Mouse (Mus musculus) cerebellum, postnatal 25 days (tissue): Measurements from ENCODE around the gene Rgp1.
"Not testable (repeated sequence)": the region's sequence is repeated elsewhere in the genome, so short reads cannot be mapped to it uniquely, and the experiment has no call there.

Experiments used
- DNase-seq, 2 experiments: peaks; one replicate each; pipeline ENCODE4 v3.0.0; 2021; ENCODE audit warnings: mixed read lengths in 2 of 2

The Rgp1 gene

GRCm38 (mm10) chr4:43562769-43563600 is 15.5 kb upstream of the Rgp1 start:
- no peak for DNase-seq

GRCm38 (mm10) chr4:43563601-43563875 is 15.0 kb upstream of the Rgp1 start:
- no peak for DNase-seq

DNA sequence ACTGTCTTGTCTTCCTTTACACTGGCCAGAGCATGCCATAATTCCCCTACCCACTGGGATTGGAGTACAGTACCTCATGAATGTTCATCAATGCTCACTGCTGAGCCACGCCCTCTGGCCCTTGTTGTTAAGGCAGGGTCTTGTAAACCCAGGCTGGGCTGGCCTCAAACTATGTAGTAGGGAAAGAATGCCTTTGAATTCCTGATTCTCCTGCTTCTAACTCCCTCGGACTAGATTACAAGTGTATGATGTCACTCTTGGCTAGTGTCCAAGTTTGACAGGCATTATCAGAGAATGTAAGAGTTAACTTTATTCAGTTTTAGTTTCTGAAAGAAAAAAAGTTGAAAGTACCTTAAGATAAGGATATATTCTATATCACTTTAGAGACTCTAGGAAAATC is 14.3 kb upstream of the Rgp1 start:
- no peak for DNase-seq

- no peak for DNase-seq
These were observed 11.4 kb upstream of the Rgp1 start for GRCm38 (mm10) chr4:43567140-43567539.

DNA sequence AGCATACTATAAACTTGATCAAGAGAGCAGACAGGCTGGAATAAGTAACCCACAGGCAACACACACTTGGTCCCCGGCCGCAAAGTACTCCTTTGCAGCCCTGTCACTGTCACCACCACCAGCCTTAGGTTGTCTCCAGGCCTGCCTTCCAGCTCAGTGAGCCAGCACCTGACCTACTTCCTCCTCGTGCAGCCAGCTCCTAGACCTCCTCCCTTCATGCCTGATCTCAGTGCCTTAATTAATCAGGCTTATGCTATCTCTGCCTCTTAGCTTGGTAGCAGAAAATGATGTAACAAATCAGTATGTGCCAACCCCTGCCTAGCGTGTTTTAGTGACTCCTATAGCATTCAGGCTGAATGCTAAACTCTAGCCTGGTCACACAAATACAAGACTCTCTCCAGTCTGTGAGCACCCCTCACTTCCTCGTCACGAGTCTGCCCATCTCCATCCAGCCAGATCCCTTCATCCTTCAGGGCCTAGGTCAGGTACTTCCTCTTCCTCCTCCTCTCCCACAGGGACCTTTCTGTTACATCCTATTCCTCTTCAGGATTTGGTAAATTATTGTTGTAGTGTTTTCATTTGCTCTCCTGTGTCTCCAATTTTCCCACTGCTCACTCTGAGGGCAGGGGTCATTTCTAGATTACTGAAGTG is 7.0 kb upstream of the Rgp1 start:
- DNase-seq, result no peak

DNA sequence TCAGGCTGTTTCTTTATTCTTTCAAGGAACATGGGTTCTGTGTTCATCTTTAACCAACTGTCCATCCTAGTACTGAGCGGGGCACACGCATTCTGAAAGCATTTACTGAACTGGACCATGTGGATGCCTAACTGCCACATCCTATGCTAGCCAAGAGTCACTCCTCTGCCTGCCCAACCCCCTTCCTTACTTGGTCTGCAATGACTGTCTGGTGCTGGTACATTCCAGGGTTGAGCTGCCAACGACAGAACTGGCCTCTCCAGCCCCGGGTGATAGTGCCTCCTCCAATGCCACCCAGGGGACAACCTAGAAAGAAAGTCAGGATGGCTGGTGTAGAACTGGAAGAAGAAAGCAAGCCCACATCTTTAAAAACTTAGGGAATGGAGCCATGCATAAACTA is 5.0 kb upstream of the Rgp1 start:
- no peak for DNase-seq

DNA sequence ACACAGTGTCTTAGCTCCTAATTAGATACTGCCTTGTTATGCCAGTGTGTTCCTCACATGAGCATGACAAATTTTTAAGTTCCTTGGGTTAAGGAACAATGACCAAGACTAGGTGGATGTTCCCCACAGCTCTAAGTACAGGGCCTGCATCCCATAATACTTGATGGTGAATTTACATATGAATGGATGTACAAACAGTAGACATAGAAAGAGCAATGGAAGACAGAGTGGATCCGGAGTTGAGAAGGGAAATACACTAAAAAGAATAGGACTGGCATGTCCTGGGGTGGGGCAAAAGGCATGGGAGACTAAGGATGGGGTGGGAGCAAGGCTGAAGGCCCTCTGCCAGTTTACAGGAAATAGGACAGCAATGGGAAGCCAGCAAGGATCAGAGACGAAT is 3.2 kb upstream of the Rgp1 start:
- no peak for DNase-seq

- no peak for DNase-seq
These were observed 1.2 kb upstream of the Rgp1 start for GRCm38 (mm10) chr4:43577237-43577881.

DNA sequence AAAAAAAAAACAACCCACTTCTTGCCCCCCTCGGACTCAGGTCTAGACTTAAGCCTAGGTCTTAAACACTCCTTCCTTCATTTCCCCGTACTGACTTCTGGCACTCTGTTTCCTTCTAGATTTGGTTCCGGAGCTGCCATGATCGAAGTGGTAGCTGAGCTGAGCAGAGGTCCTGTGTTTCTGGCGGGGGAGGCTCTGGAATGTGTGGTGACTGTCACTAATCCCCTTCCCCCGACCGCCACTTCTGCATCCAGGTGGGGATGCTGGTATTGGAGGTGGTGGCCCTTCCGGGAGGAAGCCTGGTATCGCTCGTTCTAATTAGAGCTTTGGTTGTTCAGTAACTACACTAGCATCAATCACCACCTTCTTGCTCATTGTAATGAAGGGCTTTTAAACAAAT is 741 bp downstream of the Rgp1 start:
- DNase-seq, result no peak

GRCm38 (mm10) chr4:43579731-43580130 is 1.2 kb downstream of the Rgp1 start:
- DNase-seq, result no peak

GRCm38 (mm10) chr4:43580721-43581120 is 2.2 kb downstream of the Rgp1 start:
- DNase-seq, result no peak

DNA sequence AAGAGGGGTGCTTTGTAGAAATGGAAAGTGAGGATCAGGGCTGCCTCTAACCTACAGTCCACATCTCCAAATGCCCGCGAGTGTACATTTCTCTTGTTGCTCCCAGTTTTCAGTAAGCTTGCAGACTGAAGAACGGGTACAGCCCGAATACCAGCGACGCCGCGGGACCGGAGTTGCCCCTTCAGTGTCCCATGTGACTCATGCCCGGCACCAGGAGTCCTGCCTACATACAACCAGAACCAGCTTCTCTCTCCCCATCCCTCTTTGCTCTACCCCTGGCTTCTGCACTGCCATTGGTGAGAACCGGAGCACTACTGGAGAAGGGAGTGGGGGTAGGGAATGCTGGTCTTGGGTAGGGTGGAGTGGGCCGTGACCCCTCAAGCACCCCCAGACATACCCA is 2.9 kb downstream of the Rgp1 start:
- no peak for DNase-seq

DNA sequence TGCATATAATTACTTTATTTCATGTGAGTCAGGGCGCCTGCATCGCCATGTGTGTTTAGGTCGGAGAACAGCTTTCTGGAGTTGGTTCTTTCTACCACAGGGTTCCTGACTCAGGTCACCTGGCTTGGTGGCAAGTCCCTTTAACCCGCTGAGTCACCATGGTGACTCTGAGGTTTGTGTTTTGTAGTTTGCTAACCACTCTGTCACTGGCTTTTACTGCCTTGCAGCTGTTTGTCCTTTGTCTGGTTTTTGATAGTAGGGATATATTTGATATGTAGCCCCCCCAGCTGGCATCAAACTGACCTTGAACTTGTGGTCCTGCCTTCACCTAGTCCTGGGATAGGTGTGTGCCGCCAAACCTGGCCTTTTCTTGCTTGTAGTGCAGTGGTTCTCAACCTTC is 3.7 kb downstream of the Rgp1 start:
- DNase-seq, result no peak

DNA sequence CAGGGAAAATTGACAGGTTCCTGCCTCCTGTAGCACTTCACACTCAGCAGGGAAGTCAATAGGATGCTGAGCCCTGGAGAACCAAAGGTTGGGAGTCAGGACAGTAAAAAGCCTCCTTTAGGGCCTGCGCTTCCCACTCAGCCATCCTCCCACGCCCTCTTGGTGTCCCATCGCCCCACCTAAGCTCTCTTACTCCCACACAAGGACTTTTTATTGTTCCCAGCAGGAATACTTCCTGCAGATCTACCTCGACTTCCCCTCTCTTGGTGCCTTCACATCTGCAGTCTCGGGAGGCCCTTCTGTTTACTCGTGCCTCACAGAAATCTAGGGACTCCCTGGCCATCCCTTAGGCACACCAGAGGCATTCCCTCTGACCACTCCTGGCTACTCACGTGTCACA is 4.9 kb downstream of the Rgp1 start:
- no peak for DNase-seq

- DNase-seq, result no peak
These were observed 6.2 kb downstream of the Rgp1 start, which contains the start of gene Msmp for GRCm38 (mm10) chr4:43584444-43585416. Msmp (minus strand) TSS chr4:43584494.

GRCm38 (mm10) chr4:43585682-43586081 is 7.2 kb downstream of the Rgp1 start:
- no peak for DNase-seq

- DNase-seq, result no peak
These were observed 7.9 kb downstream of the Rgp1 start for GRCm38 (mm10) chr4:43586411-43586810.

DNA sequence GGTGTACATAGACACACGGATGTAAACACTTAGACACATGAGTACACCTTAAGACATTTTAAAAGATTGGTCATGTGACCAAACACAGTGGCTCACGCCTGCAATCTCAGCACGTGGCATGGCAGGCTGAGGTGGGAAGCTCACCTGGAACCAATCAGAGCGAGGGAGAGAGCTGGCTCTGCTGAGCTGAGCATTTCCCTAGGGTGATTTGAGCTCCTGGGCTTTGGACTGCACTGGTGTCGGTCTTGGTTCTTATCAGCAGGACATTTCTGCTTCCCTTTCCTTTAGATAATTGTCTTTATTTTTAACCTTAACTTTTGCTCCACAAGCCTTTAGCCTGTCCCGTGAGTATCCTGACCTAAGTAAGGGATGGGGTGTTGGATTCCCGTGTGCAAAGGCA is 9.2 kb downstream of the Rgp1 start:
- no peak for DNase-seq

- DNase-seq, result no peak
These were observed 13.0 kb downstream of the Rgp1 start for GRCm38 (mm10) chr4:43591543-43591942.

DNA sequence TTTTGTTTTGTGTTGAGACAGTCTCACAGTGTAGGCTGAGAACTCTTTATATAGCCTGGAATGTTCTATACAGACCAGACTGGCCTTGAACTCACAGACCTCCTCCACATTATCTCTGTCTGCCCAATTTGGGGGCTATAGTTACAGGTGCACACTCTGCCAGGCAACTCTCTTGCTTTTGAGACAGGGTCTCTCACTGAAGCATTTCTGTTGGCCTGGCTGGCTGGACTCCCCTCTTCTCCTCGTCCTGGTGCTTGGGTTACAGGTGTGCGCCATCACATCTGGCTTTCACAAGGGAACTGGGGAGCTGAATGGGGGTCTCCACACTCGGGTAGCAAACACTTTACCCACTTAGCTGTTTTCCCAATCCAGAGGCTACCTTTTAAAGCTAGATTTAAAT is 13.4 kb downstream of the Rgp1 start:
- no peak for DNase-seq

- no peak for DNase-seq
These were observed 14.9 kb downstream of the Rgp1 start for GRCm38 (mm10) chr4:43593453-43593852.

GRCm38 (mm10) chr4:43596597-43596996 is 18.1 kb downstream of the Rgp1 start:
- not testable (repeated sequence) for DNase-seq

- no peak for DNase-seq
These were observed 19.7 kb downstream of the Rgp1 start for GRCm38 (mm10) chr4:43598200-43598599.
